Mouse (Mus musculus) E14TG2a.4 (cell line): ENCODE measurements at regions not wholly inside any gene's neighbourhood (a gene's known extent, or its start where the extent isn't known, plus 50 kb on each side); places are given as distances from the start of the nearest gene placed in this dataset.

ENCODE experiments used
- H3K27me3 ChIP-seq: 2 replicates; pipeline ENCODE4 v1.6.1; 2014; ENCODE audit warnings: low read length, control low read depth; ENCODE audit not compliant: insufficient read depth
- H3K36me3 ChIP-seq: 2 replicates; pipeline ENCODE4 v1.6.1; 2014; ENCODE audit warnings: low read length, control low read depth; ENCODE audit not compliant: insufficient read depth
- H3K4me1 ChIP-seq: replicated peaks from 2 replicates; pipeline ENCODE4 v1.6.1; 2014; ENCODE audit warnings: low read depth, low read length, control low read depth
- H3K4me3 ChIP-seq: replicated peaks from 2 replicates; pipeline ENCODE4 v1.5.1; 2014; ENCODE audit warnings: mild to moderate bottlenecking, low read length
- H3K9me3 ChIP-seq: 2 replicates; pipeline ENCODE4 v1.6.1; 2014; ENCODE audit warnings: low read length, control low read depth
- CTCF ChIP-seq: conservative IDR thresholded peaks from 2 replicates; pipeline ENCODE4 v1.5.1; 2014; ENCODE audit warnings: low read length
- NANOG ChIP-seq: IDR thresholded peaks from 2 replicates; pipeline ENCODE4 v1.6.1; 2014; ENCODE audit warnings: borderline replicate concordance, low read length, mixed read lengths
- POU5F1 ChIP-seq: IDR thresholded peaks from 2 replicates; pipeline ENCODE4 v1.6.1; 2014; ENCODE audit warnings: low read length, borderline replicate concordance

DNA sequence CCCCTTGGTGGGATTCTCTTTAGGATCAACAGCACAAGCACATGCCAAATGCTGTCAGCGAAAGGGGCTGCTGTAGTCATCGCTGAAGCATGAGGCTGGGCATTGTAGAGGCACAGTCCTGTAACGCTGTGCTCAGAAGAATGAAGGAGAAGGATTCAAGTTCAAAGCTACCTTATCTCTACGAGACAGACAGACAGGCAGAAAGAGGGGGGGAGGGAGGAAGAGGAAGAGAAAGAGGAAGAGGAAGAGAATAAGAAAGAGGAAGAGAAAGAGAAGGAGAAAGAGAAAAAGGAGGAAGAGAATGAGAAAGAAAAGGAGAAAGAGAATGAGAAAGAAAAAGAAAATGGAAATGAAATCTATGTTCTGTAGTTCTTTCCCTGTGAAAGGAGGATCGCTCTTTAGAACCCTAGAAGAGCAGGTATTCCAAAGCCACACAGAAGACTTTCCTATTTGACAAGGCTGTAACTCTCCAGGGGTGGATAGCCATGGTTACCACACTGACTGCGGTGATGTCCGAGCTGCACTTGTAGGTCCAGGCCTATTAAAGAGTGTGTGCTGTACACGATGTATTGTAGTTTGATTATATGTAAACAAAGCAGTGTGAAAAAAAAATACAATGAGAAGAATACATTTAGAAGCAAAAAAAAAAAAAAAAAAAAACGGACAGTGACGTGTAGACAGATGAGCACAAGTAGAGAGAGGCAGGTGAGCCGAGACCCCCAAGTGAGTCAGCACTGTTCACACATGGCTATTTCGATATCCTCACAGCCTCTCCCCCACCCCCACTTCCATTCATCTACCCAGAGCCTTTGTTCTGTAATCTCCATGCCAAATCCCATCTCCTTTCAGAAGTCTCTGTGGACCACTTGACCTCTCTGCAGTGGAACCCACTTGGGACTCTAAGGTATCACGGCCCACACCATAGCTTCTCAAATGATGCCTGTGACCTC is 165.2 kb downstream of the Chic2 start:
- H3K4me3 ChIP-seq, result no peak overlapping the region
- H3K4me1 ChIP-seq, result 0 out of 2 replicates have a peak, but pooled peaks cover 3% of the 10 kb centered on the region
- no peaks in the 10 kb centered on the region for H3K36me3 ChIP-seq
- no peaks in the 10 kb centered on the region for H3K27me3 ChIP-seq
- TF ChIP-seq NANOG (no peak), CTCF (no peak), POU5F1 (no peak)
- no peaks in the 10 kb centered on the region for H3K9me3 ChIP-seq

- H3K4me3 ChIP-seq, result no peak overlapping the region
- H3K4me1 ChIP-seq, result 0 out of 2 replicates have a peak, but pooled peaks cover 3% of the 10 kb centered on the region
- H3K36me3 ChIP-seq, result no peaks in the 10 kb centered on the region
- no peak for TF ChIP-seq POU5F1
- H3K9me3 ChIP-seq, result no peaks in the 10 kb centered on the region
- no peaks in the 10 kb centered on the region for H3K27me3 ChIP-seq
Observed at GRCm38 (mm10) chr5:74877595-74877994, 167.0 kb downstream of the Chic2 start.

GRCm38 (mm10) chr5:74877185-74877584 is 167.4 kb downstream of the Chic2 start:
- no peak for TF ChIP-seq POU5F1
- TF ChIP-seq CTCF, result no peak
- H3K4me1 ChIP-seq, result 0 out of 2 replicates have a peak, but pooled peaks cover 3% of the 10 kb centered on the region
- no peaks in the 10 kb centered on the region for H3K9me3 ChIP-seq
- no peaks in the 10 kb centered on the region for H3K36me3 ChIP-seq
- H3K4me3 ChIP-seq, result no peak overlapping the region
- no peaks in the 10 kb centered on the region for H3K27me3 ChIP-seq

GRCm38 (mm10) chr5:74874691-74875090 is 169.9 kb downstream of the Chic2 start:
- H3K27me3 ChIP-seq, result no peaks in the 10 kb centered on the region
- no peaks in the 10 kb centered on the region for H3K36me3 ChIP-seq
- TF ChIP-seq CTCF, result no peak
- TF ChIP-seq POU5F1, result no peak
- no peak for TF ChIP-seq NANOG
- H3K9me3 ChIP-seq, result no peaks in the 10 kb centered on the region
- no peak overlapping the region for H3K4me3 ChIP-seq
- 0 out of 2 replicates have a peak, but pooled peaks cover 3% of the 10 kb centered on the region for H3K4me1 ChIP-seq

- Histone ChIP-seq H3K4me1 (0 out of 2 replicates have a peak, but pooled peaks cover 3% of the 10 kb centered on the region), H3K9me3 (peaks cover 10% of the 10 kb centered on the region)
- TF ChIP-seq CTCF, result no peak
- no peak for TF ChIP-seq NANOG
- TF ChIP-seq POU5F1, result no peak
Observed at GRCm38 (mm10) chr5:74870615-74871014, 167.9 kb upstream of the Lnx1 start.

GRCm38 (mm10) chr5:74867113-74867785 is 164.5 kb upstream of the Lnx1 start:
- Histone ChIP-seq H3K27me3 (no peaks in the 10 kb centered on the region), H3K9me3 (peaks cover 10% of the 10 kb centered on the region), H3K4me1 (peaks cover 6% of the 10 kb centered on the region), H3K4me3 (no peak overlapping the region), H3K36me3 (no peaks in the 10 kb centered on the region)
- TF ChIP-seq POU5F1 (no peak), NANOG (no peak), CTCF (no peak)

More at GRCm38 (mm10) chr5:74870615-74871014, 167.9 kb upstream of the Lnx1 start:
- H3K4me3 ChIP-seq, result no peak overlapping the region
- no peaks in the 10 kb centered on the region for H3K36me3 ChIP-seq
- no peaks in the 10 kb centered on the region for H3K27me3 ChIP-seq

- Histone ChIP-seq H3K36me3 (no peaks in the 10 kb centered on the region), H3K27me3 (no peaks in the 10 kb centered on the region), H3K4me1 (peaks cover 6% of the 10 kb centered on the region), H3K9me3 (peaks cover 10% of the 10 kb centered on the region), H3K4me3 (no peak overlapping the region)
- no peak for TF ChIP-seq POU5F1
- no peak for TF ChIP-seq NANOG
- TF ChIP-seq CTCF, result no peak
Observed at GRCm38 (mm10) chr5:74866697-74867096, 164.0 kb upstream of the Lnx1 start.

- Histone ChIP-seq H3K4me1 (peaks cover 6% of the 10 kb centered on the region), H3K9me3 (peaks cover 10% of the 10 kb centered on the region), H3K36me3 (no peaks in the 10 kb centered on the region), H3K4me3 (no peak overlapping the region), H3K27me3 (no peaks in the 10 kb centered on the region)
- TF ChIP-seq CTCF (no peak), NANOG (no peak), POU5F1 (no peak)
Observed at GRCm38 (mm10) chr5:74865446-74865845, 162.7 kb upstream of the Lnx1 start.
